Mouse (Mus musculus) heart, adult 9 months (tissue): ENCODE data around the gene Lsm6.

ENCODE experiments used
- DNase-seq, 2 experiments: peaks; one replicate each; pipeline ENCODE4 v3.0.0; 2022; ENCODE audit warnings: low spot score in 2 of 2

Lsm6 gene

GRCm38 (mm10) chr8:78807283-78807682, 13.7 kb downstream of the Lsm6 start:
- no peak for DNase-seq

- no peak for DNase-seq
These were observed 14.9 kb downstream of the Lsm6 start for GRCm38 (mm10) chr8:78806006-78806405.

DNA sequence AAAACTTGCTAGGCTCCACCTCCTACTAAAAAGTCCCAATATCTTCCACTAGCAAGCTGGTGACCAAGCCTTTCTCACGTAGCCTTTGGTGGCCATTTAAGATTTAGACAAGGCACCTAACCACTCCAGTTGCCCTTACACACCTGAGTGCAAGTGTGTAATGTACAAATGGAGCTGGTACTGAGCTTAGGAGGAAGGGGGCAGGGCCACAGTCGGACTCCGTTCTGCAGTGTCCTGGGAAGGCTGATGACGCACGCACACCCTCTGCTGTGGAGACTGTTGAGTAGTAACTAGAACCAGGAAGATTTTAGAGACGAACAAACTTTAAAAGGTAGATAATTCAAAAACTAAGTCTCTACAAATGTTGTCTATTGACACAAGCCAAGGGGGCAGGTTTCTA, 19.7 kb downstream of the Lsm6 start:
- no peak for DNase-seq

- DNase-seq = no peak
These were observed 22.3 kb downstream of the Lsm6 start for GRCm38 (mm10) chr8:78798671-78799070.

DNA sequence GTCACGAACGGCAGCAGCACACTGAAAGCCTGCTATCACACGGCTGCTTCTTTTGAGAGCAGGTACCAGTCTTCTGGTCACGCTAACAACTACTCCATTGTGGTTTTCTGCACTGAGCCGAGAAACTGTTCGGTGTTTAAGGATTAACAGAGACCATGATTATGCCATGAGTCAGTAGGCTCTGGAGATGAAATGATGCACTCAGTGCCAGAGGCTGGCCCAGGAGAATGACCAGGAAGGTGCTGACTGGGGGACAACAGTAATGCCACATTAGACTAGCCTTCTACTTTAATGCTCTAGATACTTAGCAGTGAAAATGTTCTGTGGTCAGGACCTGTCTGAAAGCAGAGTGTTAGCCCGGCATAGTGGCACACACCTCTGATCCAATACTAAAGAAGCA, 23.0 kb downstream of the Lsm6 start:
- DNase-seq = no peak

DNA sequence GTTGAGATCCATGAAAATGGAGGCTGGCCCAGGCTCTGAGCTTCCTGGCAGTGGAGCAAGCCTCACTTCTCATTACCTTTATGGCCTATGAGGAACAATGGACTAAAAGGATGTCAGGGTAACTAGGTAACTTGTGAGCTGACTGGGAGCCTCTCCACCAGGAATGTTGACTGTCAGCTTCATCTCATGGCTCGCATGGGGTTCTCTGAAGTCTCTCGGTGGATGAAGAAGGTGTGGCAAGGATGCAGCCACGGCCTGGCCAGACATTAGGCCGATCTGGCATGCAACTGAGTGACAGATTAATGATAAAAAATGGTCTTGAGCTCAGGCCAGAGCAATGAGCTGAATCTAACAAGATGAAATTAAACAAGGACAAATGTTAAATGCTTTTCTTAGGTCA, 27.7 kb downstream of the Lsm6 start:
- DNase-seq = no peak

DNA sequence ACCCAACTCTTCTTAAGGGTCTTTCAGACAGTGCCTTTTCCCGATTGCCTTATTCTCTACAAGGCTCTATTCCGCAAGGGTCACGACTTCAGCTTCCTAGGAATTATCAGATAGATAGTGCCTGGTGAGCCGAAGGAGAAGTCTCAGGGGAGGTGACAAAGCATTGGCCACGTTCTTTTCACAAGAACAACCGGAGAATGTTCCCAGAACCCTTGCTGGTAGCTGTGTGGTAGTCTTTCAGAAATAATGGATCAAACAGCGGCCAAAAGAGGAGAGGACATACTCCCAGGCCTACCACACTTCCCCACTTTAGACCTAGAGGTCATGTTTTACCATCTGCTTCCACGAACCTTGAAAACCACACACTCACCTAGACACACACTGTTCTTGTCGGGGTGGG, 44.1 kb downstream of the Lsm6 start:
- no peak for DNase-seq

GRCm38 (mm10) chr8:78771256-78771655, 49.7 kb downstream of the Lsm6 start:
- DNase-seq = no peak

DNA sequence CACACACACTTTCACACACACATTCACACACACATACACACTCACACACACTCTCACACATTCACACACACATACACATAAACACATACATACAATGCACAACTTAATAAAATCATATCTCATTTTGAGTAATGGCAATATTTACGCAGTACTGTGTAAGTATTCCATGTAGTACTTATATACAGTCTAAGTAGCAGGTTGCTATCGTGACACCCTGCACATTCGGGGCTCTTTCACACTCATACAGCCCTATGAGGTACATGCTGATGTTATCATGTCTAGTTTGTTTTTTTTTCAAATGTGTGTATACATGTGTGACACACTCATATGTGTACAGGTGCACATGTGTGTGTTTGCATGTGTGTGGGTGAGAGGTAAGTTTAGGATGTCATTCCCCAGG, 50.4 kb downstream of the Lsm6 start:
- DNase-seq = no peak

DNA sequence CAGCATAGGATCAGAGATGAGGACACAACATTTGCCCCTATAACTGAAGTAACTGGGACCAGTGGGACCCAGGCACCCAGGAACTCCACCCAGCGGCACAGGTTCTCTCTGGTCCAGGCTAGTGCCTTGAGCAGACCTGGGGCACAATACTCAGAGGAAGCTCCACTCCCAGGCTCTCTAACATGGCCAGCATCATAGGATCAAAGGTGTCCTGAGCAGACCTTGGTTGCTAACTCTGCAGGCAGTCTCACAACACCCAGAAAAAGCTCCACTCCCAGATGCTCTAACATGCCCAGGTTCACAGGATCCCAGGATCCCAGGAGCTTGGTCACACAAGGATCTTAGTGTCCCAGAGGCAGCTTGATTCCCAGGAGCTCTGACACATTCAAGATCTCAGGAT, 55.4 kb downstream of the Lsm6 start:
- DNase-seq = no peak

DNA sequence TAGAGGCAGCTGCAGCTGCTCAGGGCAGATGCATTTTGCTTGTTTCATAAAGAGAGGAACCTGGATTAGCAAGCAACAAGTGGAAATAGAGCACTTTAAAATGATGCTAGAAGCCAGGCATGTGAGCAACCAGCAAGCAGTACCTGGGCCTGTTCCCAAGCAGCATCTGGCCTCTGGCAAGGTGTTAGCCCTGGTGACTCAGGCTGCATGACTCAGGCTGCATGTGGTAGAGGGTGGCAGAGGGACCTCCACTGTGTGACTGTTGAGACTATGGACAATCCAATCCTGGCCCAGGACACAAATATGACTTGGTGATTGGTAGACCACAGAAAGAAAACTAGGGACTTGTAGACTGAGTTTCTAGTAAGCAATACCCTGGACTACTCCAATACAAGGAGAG, 56.0 kb downstream of the Lsm6 start:
- DNase-seq = no peak

GRCm38 (mm10) chr8:78759139-78759538, 61.8 kb downstream of the Lsm6 start:
- DNase-seq = no peak

- DNase-seq = no peak
These were observed 66.0 kb downstream of the Lsm6 start for GRCm38 (mm10) chr8:78754986-78755385.
